Mouse (Mus musculus) lung, postnatal 10 days (tissue): ENCODE results near the gene P2rx7.
A peak's percentile ranks its signal among the peaks of the same experiment; 100 is the strongest.

Source experiments
- DNase-seq: peaks from one replicate; pipeline ENCODE4 v3.0.0; 2021

P2rx7 gene

DNA sequence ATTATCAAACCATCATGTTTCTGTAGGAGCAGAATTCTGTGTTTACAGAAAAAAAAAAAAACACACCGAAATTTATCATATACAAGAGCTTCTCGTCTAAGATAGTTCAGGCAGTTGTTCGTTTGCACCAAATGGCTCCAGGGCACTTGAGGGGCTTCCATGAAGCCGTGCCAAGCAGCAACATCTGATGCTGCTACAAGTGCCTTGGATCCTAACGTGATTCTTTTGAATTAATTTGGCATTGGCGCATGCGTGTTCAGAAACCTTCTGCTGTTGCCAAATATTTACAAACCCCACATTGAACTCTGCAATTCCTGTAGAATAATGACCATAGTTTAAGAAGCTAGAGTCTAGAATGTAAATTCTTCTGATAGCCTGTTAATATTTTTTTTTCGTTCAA is 51.8 kb downstream of the P2rx7 start:
- DNase-seq, result no peak

DNA sequence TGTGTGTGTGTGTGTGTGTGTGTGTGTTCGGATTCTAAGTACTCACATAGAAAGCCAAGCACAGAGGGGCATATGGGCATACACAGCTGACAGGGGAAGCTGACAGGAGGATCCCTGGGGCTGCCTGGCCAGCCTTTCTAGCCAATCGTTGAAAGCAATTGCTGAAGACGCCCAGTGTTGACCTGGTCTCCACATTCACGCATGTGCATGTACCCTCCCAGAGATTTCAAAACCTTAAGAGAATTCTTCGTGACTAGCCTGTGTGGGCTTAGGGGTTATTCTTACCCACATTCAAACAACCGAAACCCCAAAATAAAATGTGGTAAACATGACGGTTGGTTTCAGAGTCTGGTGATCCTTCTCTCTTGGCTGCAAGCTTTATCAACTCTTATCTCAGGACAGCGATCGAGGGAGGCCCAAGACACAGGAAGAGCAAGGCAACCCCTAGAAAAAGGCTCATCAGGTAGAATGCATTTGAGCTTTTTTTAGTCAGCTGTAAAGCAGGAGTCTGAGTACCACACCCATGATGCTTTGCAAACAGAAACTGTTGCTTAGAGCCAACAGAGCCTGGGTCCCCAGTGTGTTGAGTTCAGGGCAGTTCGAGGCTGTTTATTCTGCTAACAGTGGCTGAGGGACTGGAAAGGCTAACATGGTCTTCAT is 54.5 kb downstream of the P2rx7 start:
- DNase-seq, result peak; percentile 34

DNA sequence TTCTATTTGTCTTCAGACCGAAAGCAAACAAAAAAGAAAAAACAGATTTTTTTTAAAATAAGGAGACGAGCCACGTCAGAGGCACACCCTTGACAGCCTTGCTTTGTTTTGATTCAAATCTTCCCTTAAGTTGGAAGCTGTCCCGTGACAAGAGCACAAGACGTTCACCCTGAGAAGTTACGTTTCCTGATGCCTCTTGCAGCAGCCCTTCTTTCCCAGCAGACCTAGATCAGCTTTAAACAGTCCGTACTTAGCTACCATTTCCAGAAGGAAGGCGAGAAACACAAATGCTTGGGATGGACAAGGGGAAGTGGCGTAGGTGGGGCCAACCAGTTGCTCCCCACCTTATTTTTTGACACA is 55.0 kb downstream of the P2rx7 start:
- DNase-seq, result no peak

DNA sequence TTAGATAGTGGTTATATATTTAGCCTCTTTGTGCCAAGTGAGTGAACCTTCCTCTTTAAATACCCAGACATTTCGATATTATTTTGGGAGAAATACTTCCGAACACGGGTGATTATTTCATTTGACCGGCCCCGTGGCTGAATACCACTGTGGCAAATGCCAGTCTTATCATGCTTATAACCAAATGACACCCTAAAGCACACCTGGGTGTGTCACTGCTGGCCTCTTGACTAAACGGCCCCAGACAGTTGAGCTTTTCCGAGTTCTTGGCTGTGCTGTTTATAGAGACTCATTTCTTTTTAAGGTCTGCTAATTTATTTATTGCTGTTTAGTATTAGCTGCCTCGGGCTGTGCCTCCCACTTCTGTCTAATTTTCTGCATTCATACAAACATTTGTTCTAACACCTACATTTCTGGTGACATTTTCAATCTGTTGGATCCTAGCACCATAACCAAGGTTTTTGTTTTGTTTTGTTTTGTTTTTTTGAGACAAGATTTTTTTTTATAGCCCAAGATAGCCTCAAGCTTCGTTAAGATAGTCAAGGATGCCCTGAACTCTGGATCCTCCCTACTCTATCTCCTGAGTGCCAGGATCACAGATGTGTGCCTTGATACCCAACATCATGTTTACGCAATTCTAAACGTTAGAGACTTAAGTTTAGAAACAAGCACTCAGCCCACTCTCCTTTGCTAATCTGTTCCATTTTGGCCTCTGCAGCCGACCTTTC is 56.6 kb downstream of the P2rx7 start:
- no peak for DNase-seq

DNA sequence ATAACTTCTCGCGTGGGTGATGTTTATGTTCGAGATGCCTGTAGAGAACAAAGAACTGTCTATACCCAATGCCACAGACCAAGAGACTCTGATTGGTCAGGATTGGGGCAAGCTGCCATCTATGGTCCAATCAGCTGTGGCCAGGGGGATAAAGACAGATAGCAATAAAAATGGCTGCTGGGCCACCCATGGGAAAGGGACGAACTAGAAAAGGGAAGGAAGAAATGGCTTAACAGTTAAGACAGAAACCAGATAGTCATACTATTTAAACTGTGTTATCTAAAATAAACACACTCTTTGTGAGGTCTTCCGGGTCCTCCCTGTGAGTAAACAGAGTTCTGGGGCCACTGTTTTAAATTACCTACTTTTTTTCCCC is 57.1 kb downstream of the P2rx7 start:
- DNase-seq, result peak; percentile 30

DNA sequence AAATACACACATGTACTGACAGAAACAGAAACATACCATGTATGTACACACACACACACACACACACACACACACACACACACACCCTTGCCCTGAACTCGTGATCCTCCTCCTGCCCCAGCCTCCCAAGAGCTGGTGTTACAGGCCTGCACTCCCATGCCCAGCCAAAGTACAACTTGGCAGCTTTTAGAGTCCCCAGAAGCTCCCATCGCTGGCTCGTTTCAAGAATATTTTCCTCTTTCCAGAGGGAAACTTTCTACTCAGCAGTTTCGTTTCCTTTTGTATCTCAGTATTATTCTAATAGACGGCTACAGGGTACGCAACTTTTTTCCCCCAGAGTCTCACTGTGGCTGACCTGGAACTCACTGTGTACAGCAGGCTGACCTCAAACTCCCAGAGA is 58.4 kb downstream of the P2rx7 start:
- DNase-seq, result peak; percentile 23

DNA sequence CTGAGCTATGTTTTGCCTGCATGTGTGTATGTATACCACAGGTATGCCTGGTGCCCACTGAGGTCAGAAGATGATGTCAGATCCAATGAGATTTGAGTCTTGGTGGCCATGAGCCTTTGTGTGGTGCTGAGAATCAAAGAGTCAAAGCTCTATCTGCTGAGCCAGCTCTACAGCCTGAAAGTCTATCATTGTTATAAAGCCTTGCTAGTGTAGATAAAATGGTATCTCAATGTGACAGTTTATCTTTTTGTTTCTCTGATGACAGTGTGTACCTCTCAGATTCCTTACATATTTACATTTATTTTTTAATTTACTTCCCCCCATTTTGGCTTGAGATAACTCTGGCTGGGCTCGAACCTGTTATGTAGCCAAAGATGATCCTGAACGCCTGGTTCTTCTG is 59.9 kb downstream of the P2rx7 start:
- no peak for DNase-seq

DNA sequence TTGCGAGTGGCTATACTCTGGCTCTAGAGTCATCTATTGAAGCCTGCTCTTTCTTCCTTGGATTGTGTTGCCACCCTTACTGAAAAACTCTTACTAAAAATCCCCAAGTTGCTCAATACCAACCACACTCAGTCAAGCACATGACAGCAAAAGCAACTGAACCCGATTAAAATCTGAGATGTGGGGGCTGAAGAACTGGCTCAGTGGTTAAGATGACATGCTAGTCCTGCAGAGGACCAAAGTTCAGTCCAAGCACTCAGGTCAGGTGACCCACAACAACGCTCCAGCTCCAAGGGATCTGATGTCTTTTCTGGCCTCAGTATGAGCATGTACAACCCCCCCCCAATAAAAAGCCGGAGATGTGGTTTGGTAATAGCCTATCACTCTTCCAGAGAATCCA is 60.9 kb downstream of the P2rx7 start:
- DNase-seq, result no peak

DNA sequence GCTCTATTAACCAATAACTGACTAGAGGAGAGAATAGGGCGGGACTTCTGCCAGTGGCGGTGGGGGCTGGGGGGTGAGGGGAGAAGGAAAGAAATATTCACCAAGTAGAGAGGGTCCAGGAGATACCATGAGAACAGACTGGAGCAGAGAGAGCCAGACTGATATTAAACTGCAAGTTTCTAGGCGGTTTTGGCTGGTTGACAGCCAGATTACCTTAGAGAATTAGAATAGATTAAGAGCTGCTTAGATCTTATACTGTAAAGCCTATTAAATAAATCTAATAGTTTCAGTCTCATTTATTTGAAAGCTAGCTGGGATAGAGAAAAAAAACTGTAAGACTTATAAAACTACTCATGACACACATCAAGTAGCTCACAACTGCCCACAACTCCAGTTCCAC is 61.5 kb downstream of the P2rx7 start:
- DNase-seq, result no peak

DNA sequence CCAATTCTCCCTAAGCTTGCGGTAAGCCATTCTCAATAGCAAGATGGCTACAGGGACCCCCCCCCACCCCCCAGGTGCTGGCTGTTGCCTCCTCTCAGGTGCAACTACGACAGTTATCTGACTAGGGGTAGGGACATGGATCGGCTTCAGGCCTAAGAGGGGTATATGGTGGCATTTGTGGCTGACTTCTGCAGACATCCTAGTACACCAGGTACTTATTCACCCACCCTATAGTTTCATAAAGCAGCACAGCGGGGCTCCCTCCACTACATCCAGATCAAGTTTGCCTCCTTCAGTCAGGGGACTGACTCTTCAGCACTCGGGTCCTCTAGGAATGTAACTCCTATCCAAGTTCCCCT is 63.2 kb downstream of the P2rx7 start:
- no peak for DNase-seq

DNA sequence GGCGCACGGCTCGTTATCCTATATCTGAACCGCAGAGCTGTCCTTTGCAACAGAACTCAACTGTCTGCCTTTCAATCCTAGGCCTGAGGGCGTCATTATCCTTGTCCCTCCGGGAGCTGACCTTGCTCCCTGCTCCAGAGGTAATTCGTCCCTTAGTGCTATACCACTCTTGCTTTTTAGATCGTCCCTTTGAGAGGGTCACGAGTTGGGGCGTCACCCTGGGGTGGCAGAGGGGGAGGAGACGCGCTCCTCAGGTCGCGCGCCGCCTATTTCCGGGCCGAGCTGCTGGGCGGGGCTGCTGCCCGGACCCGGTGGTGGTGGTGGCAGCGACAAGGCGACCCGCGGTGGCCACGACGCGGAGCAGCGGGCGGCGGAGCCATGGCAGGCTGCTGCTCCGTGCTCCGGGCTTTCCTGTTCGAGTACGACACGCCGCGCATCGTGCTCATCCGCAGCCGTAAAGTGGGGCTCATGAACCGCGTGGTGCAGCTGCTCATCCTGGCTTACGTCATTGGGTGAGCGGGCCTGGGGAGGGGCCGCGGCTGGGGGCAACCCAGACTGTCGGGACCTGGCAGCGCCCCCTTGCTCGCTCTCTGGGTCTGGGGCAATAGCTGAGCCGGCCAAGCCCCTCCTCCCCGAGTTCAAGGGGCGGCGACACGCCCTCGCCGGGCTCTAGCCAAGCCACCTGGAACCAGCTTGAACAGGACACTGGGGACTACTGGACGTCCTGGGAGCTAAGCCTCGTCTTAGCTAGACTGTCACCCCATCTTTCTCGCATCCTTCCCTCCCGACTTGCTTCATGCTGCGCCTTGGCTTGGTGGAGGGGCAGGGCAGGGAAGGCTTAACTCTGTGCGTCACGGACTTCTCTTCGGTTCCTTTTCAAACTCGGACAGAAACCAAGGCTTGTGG is 63.8 kb downstream of the P2rx7 start, which contains the start of gene P2rx4:
Gene P2rx4, plus strand, starts transcription at position 269 of the 906 bp plus-strand sequence.
- peak; percentile 90 for DNase-seq

DNA sequence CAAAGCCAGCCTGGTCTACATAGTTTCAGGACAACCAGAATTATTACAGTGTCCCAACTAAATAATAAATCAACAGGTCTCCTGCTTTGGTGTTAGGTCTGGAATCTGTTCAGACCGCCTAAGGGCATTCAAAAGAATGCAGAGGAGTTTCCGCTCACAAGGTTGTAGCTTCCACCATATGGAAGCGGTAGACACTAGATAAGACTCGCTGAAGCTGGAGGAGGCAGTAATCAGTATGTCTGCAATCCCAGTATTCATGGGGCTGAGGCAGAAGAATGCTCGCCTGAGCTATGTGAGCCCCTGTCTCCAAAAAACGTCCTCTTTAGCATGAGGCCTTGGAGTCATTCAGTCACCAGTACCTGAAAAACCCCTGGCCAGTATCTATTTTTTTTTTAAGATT is 65.1 kb downstream of the P2rx7 start:
- DNase-seq, result no peak

DNA sequence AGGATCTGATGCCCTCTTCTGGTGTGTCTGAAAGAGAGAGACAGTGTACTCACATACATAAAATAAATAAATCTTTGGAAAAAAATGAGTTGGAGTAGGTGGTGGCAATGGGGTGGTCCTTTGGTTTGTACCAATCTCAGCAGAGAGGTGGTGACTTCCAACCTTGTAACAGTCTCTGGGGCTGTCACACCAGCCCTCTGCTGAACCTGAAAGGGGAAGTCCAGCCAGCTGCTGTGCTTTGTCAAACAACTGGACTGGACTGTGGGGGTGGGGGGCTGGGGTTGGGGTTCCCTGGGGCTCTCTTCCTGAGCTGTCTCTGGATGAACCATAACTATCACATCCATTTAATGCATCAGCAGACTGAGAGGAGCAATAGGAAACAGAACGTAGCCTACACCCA is 72.0 kb downstream of the P2rx7 start:
- no peak for DNase-seq

DNA sequence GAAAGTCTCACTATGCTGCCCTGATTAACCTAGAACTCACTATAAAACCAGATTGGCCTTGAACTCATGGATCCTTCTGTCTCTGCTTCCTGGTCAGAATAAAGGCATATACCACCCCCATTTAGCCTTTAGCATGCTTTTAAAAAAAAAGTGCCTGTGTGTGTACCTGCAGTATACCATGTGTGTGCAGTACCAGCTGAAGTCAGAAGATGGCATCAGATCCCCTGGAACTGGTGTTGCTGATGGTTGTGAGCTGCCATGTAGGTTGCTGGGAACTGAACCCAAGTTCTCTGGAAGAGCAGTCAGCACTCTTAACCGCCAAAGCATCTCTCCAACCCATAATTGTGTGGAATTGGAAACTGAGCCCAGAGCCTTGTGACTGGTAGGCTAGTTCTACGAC is 73.1 kb downstream of the P2rx7 start:
- no peak for DNase-seq

DNA sequence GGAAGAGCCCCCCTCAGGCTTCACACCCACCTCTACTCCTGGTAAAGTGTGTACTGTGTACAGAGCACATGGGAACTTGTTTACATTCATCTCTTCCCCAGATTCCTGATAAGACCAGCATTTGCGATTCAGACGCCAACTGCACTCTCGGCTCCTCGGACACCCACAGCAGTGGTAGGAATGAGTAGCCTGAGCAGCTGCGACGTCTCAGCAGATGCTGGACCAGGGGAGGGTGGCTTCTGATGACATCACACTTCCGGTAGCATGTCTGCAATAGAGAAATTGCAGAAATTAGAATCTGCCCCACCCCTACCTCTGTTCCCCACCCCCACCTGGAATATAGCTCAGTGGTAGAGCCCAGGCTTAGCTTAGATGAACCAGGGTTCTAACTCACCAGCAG is 74.7 kb downstream of the P2rx7 start:
- DNase-seq, result peak; percentile 56

DNA sequence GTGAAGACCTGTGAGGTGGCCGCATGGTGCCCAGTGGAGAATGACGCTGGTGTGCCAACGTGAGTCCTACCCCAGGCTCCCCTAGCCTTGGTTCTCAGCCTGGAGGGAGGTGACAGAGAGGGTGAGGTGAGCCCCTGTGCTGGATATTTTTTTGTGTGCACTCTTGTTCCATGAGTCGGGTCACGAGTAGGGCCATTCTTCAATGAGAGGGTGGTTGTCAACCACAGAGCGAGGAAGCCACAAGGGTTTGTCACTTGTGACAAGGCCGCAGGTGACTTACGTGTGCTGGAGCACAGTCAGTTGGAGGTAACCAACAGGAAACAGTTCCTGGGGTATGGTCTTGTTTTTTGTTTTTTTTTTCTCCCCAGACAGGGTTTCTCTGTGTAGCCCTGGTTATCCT is 75.5 kb downstream of the P2rx7 start:
- DNase-seq, result no peak

DNA sequence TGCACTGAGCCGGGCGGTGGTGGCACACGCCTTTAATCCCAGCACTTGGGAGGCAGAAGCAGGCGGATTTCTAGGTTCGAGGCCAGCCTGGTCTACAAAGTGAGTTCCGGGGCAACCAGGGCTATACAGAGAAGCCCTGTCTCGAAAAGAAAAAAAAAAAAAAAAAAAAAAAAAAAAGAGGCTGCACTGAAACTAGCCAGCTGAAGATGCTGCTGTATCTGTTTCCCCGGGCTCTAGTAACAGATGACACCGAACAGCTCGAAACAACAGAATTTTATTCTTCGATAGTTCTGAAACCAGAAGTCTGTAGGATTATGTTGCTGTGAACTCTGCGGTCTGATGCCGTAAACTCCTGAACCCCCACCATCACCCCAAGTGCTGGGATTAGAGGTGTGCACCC is 81.7 kb downstream of the P2rx7 start:
- DNase-seq, result no peak

DNA sequence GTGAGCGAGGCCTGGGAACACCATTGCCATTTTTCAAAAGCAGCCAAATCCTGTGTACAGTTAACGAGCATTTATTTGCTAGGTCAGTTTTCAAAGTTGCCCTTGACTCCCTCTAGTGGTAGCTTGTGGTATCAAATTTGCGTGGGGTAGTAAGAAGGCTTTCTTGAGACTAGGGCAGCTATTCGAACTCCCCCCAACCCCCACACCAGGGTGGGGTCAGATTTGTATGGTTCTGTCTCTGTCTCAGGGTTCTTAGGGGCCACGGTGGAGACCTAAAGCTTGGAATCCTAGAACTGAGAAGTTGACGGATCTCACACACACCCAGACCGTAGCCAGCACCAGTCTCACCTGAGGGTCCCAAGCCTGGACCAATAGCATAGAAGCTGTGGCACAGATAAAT is 82.4 kb downstream of the P2rx7 start:
- peak; percentile 87 for DNase-seq

DNA sequence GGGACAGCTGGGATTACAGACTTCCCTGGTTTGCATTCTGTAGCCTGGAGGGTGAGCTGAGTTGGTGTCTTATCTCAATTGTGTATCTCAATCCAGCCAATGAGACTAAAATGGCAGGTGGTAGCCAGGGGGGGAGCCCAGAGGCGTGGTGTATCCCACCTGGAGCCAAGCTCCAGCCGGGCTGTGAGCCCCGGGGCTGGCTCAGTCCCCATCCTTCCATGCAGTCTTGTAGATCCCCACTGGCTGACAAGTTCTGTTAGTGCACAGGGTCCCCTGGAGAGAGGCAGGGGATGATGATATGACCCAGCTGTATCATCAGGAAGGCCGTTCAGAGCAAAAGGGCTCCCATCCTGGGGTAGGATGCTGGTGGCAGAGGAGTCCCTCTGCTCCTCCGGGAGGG is 82.9 kb downstream of the P2rx7 start:
- no peak for DNase-seq

DNA sequence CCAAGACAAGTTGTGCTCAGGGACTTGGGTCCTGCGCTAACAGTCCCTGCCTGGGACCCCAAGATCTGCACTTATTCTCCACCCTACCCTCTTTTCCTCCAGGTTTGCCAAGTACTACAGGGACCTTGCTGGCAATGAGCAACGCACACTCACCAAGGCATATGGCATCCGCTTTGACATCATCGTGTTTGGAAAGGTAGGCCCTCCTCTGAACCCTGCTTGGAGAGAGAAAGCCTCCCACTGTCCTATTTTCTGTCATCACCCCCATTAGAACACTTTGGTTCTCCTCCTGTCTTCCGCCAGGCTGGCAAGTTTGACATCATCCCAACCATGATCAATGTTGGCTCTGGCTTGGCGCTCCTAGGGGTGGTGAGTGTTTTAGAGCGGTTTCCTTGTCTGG is 83.4 kb downstream of the P2rx7 start:
- DNase-seq, result no peak

DNA sequence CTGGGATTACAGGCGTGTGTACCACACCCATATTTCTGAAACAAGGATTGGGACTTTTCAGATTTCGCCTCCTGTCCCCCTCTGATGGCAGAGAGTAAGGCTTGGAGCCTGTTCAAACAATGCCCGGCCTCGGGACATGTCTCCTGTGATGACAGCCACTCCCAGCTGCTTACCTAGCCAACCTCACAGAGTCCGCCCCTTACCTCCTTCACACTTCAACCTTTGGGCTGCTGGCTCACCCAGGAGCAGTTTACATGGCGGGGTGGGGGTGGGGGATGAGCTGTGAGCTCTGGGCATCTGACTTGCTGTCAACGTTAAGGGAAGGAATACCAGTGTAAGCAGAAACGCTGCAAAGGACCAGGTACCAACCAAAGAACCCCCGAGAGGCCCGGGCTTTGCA is 87.1 kb downstream of the P2rx7 start:
- no peak for DNase-seq

DNA sequence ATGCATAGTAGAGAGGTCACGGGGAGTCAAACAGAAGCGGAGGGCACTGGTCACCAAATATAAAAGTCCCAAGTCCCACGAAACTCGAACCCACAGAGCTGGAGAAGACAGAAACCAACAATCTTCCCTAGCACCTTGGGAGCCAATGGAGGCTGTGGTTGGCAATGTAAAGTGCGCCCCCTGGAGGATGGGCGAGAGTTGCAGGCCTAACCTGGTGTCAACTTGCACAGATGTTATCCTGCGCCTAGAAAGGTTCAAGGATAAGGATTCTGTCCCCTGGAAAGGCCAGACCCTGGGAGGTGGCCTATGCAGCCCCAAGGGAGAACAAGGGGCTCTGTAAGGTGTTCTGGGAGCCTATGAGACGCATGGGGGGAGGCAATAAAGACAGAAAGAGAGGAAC is 87.6 kb downstream of the P2rx7 start:
- DNase-seq, result peak; percentile 79

DNA sequence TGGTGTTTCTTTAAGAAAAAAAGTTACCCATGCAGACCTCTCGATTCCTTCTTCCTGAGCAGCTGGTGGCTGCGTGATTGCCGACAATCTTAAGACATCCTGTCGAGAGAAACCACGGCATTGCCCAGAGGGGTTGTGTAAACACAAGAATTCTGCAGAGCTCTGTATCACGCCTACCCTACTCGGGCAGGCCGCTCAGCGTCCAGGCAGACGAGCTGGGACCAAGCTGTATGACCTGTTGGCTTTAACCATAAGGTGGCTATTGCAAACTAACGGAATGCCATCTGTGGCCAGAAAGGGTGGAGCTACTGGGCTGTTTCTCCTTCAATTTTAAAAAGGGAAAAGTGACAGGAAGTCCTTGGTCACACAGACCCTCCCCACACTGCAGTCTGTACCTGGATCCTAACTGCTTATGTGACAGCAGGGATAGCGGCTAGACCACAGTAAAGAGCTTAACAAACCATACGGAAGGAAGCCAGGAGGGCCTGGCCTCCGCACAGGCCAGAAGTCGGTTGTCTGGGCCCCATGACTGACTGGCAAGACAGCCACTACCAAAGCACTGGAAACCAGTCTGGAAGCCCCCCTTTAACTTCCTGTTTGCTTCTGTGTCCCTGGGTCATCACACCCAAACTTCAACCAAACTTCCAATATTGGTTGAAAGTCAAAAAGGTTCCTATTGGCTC is 88.4 kb downstream of the P2rx7 start:
- DNase-seq, result peak; percentile 82
